Mouse (Mus musculus) limb, embryonic 10.5 days (tissue): Measurements from ENCODE around the gene Etl4. TPM values are rescaled to one million over a fixed set of nuclear protein-coding genes. Genes with fewer than 3 reads are reported as not detected.
"Not testable (repeated sequence)": the region's sequence is repeated elsewhere in the genome, so short reads cannot be mapped to it uniquely, and the experiment has no call there.

ENCODE experiments used
- DNase-seq: peaks from one replicate; pipeline ENCODE4 v3.0.0-alpha.2; 2017; ENCODE audit warnings: low spot score
- H3K27ac ChIP-seq: fragments of 300-500 bp; sonication (generic); 2 replicates; pipeline ENCODE4 v1.5.1; 2016; ENCODE audit warnings: mild to moderate bottlenecking
- H3K27me3 ChIP-seq: fragments of 300-500 bp; sonication (generic); 2 replicates; pipeline ENCODE4 v1.6.1; 2016; ENCODE audit warnings: low read depth, mild to moderate bottlenecking; ENCODE audit not compliant: poor library complexity, severe bottlenecking
- H3K36me3 ChIP-seq: fragments of 300-500 bp; sonication (generic); 2 replicates; pipeline ENCODE4 v1.6.1; 2016; ENCODE audit warnings: mild to moderate bottlenecking, moderate library complexity
- H3K4me1 ChIP-seq: fragments of 300-500 bp; sonication (generic); 2 replicates; pipeline ENCODE4 v1.6.1; 2016
- H3K4me3 ChIP-seq: fragments of 300-500 bp; sonication (generic); 2 replicates; pipeline ENCODE4 v1.5.1; 2016; ENCODE audit warnings: mild to moderate bottlenecking, moderate library complexity
- H3K9me3 ChIP-seq: fragments of 300-500 bp; sonication (generic); replicated peaks from 2 replicates; pipeline ENCODE4 v1.6.1; 2016; ENCODE audit warnings: mild to moderate bottlenecking
- WGBS: fragments of 180-500 bp; shearing (Covaris S2); methylation state at CpG from one replicate; pipeline ENCODE4 v1.1.7; 2016; 5-methylcytosine and 5-hydroxymethylcytosine counted together
- polyA plus RNA-seq: library from polyadenylated mRNA; unstranded; fragments of >200 nt; fragmentation: Nextera tagmentation; extraction: Ambion mirVana; gene quantifications from 2 replicates; pipeline ENCODE4 v1.2.1, GENCODE M21; 2016

Etl4 gene
- polyA plus RNA-seq, 1 experiment from 2014 or later, result 13.5 TPM

GRCm38 (mm10) chr2:20649817-20650216 lies 740.2 kb downstream of the Etl4 start:
- Histone ChIP-seq H3K36me3 (no peaks in the 10 kb centered on the region), H3K4me1 (no peaks in the 10 kb centered on the region), H3K27ac (no peak overlapping the region), H3K4me3 (no peak overlapping the region), H3K9me3 (no peaks in the 10 kb centered on the region), H3K27me3 (no peaks in the 10 kb centered on the region)
- 10% methylated on average over 4 of the region's 4 CpGs for WGBS
- no peak for DNase-seq

GRCm38 (mm10) chr2:20653116-20653515 lies 743.5 kb downstream of the Etl4 start:
- DNase-seq, result no peak
- Histone ChIP-seq H3K27me3 (no peaks in the 10 kb centered on the region), H3K27ac (no peak overlapping the region), H3K4me3 (no peak overlapping the region), H3K9me3 (no peaks in the 10 kb centered on the region), H3K36me3 (no peaks in the 10 kb centered on the region), H3K4me1 (no peaks in the 10 kb centered on the region)

- H3K4me1 ChIP-seq, result no peaks in the 10 kb centered on the region
- DNase-seq, result no peak
- 82% methylated on average over 8 of the region's 8 CpGs for WGBS
Observed at GRCm38 (mm10) chr2:20654058-20654457, 744.5 kb downstream of the Etl4 start.

GRCm38 (mm10) chr2:20654598-20655340 lies 745.2 kb downstream of the Etl4 start:
- H3K36me3 ChIP-seq, result no peaks in the 10 kb centered on the region
- WGBS, result 43% methylated on average over 9 of the region's 9 CpGs
- no peak overlapping the region for H3K27ac ChIP-seq

More at GRCm38 (mm10) chr2:20654058-20654457, 744.5 kb downstream of the Etl4 start:
- H3K27me3 ChIP-seq, result no peaks in the 10 kb centered on the region
- no peak overlapping the region for H3K4me3 ChIP-seq
- H3K27ac ChIP-seq, result no peak overlapping the region
- H3K36me3 ChIP-seq, result no peaks in the 10 kb centered on the region
- no peaks in the 10 kb centered on the region for H3K9me3 ChIP-seq

GRCm38 (mm10) chr2:20655341-20655612 lies 745.7 kb downstream of the Etl4 start:
- no peak overlapping the region for H3K27ac ChIP-seq
- no peak for DNase-seq
- H3K9me3 ChIP-seq, result no peaks in the 10 kb centered on the region
- no peaks in the 10 kb centered on the region for H3K36me3 ChIP-seq
- 52% methylated on average over 2 of the region's 2 CpGs for WGBS
- no peak overlapping the region for H3K4me3 ChIP-seq
- H3K27me3 ChIP-seq, result no peaks in the 10 kb centered on the region
- H3K4me1 ChIP-seq, result no peaks in the 10 kb centered on the region

More at GRCm38 (mm10) chr2:20654598-20655340, 745.2 kb downstream of the Etl4 start:
- Histone ChIP-seq H3K9me3 (no peaks in the 10 kb centered on the region), H3K4me1 (no peaks in the 10 kb centered on the region), H3K4me3 (no peak overlapping the region), H3K27me3 (no peaks in the 10 kb centered on the region)
- DNase-seq, result no peak

- no peaks in the 10 kb centered on the region for H3K4me1 ChIP-seq
- WGBS, result 95% methylated on average over 3 of the region's 3 CpGs
- no peaks in the 10 kb centered on the region for H3K9me3 ChIP-seq
- H3K36me3 ChIP-seq, result no peaks in the 10 kb centered on the region
- H3K27ac ChIP-seq, result no peak overlapping the region
- no peaks in the 10 kb centered on the region for H3K27me3 ChIP-seq
- no peak for DNase-seq
- no peak overlapping the region for H3K4me3 ChIP-seq
Observed at GRCm38 (mm10) chr2:20657856-20658255, 748.3 kb downstream of the Etl4 start.

GRCm38 (mm10) chr2:20661841-20662240 lies 752.3 kb downstream of the Etl4 start:
- WGBS, result 96% methylated on average over 11 of the region's 11 CpGs
- DNase-seq, result no peak
- H3K36me3 ChIP-seq, result no peaks in the 10 kb centered on the region
- H3K9me3 ChIP-seq, result no peaks in the 10 kb centered on the region
- H3K27ac ChIP-seq, result no peak overlapping the region
- H3K4me1 ChIP-seq, result peaks cover 5% of the 10 kb centered on the region; the same call in 1 of the 2 replicates
- H3K27me3 ChIP-seq, result no peaks in the 10 kb centered on the region
- H3K4me3 ChIP-seq, result no peak overlapping the region

- DNase-seq, result no peak
- Histone ChIP-seq H3K4me1 (peaks cover 5% of the 10 kb centered on the region; the same call in 1 of the 2 replicates), H3K9me3 (no peaks in the 10 kb centered on the region), H3K4me3 (no peak overlapping the region), H3K27me3 (no peaks in the 10 kb centered on the region), H3K27ac (no peak overlapping the region), H3K36me3 (no peaks in the 10 kb centered on the region)
- 90% methylated on average over 3 of the region's 3 CpGs for WGBS
Observed at GRCm38 (mm10) chr2:20662696-20663095, 753.1 kb downstream of the Etl4 start.

- Histone ChIP-seq H3K36me3 (no peaks in the 10 kb centered on the region), H3K4me1 (peaks cover 5% of the 10 kb centered on the region; the same call in 1 of the 2 replicates), H3K9me3 (no peaks in the 10 kb centered on the region), H3K27ac (peak overlapping the region; percentile 47; the same call in 1 of the 2 replicates), H3K27me3 (no peaks in the 10 kb centered on the region), H3K4me3 (no peak overlapping the region)
- 37% methylated on average over 5 of the region's 5 CpGs for WGBS
- no peak for DNase-seq
Observed at GRCm38 (mm10) chr2:20665309-20665971, 755.9 kb downstream of the Etl4 start.

GRCm38 (mm10) chr2:20666051-20666478 lies 756.5 kb downstream of the Etl4 start:
- WGBS, result 46% methylated on average over 2 of the region's 2 CpGs
- peaks cover 5% of the 10 kb centered on the region; the same call in 1 of the 2 replicates for H3K4me1 ChIP-seq
- no peak overlapping the region for H3K27ac ChIP-seq
- peak; percentile 59 for DNase-seq
- H3K36me3 ChIP-seq, result no peaks in the 10 kb centered on the region
- no peaks in the 10 kb centered on the region for H3K27me3 ChIP-seq
- no peak overlapping the region for H3K4me3 ChIP-seq
- H3K9me3 ChIP-seq, result no peaks in the 10 kb centered on the region

- Histone ChIP-seq H3K9me3 (no peaks in the 10 kb centered on the region), H3K27ac (no peak overlapping the region), H3K36me3 (no peaks in the 10 kb centered on the region), H3K4me3 (no peak overlapping the region), H3K27me3 (no peaks in the 10 kb centered on the region), H3K4me1 (peaks cover 11% of the 10 kb centered on the region)
- 89% methylated on average over 3 of the region's 3 CpGs for WGBS
- no peak for DNase-seq
Observed at GRCm38 (mm10) chr2:20667876-20668275, 758.3 kb downstream of the Etl4 start.

- DNase-seq, H3K27me3 ChIP-seq, H3K27ac ChIP-seq, H3K9me3 ChIP-seq, H3K36me3 ChIP-seq, H3K4me3 ChIP-seq: not testable (repeated sequence)
- peaks cover 11% of the 10 kb centered on the region for H3K4me1 ChIP-seq
- 86% methylated on average over 12 of the region's 12 CpGs for WGBS
Observed at GRCm38 (mm10) chr2:20668276-20669030, 758.9 kb downstream of the Etl4 start.

- no peak overlapping the region for H3K4me3 ChIP-seq
- no peaks in the 10 kb centered on the region for H3K9me3 ChIP-seq
- DNase-seq, result no peak
- H3K27ac ChIP-seq, result no peak overlapping the region
- no peaks in the 10 kb centered on the region for H3K36me3 ChIP-seq
- 75% methylated on average over 4 of the region's 4 CpGs for WGBS
- no peaks in the 10 kb centered on the region for H3K27me3 ChIP-seq
- H3K4me1 ChIP-seq, result peaks cover 11% of the 10 kb centered on the region
Observed at GRCm38 (mm10) chr2:20669367-20669766, 759.8 kb downstream of the Etl4 start.
